Mouse (Mus musculus) v-Abl transformed pro-B cells (cell line): ENCODE data around the gene Dsn1.

ENCODE experiments used
- in situ Hi-C, 2 experiments: fragments of 400-800 bp; cut with MboI; formaldehyde crosslinking; loops; one replicate each; pipeline ENCODE4 v1.15.1; 2025; ENCODE audit not compliant: unreplicated experiment in 2 of 2

Gene Dsn1

GRCm38 (mm10) chr2:157027106-157028008 is 20.4 kb upstream of the Dsn1 start:
- in situ Hi-C loops = loop anchor here in 1 of 2 experiments (10.0 kb wide), 1 partner anchor 503 kb away; no protein-coding TSS in a partner anchor

- in situ Hi-C loops = loop anchor here in 1 of 2 experiments (10.0 kb wide), 1 partner anchor 496 kb away; no protein-coding TSS in a partner anchor
These were observed 14.2 kb upstream of the Dsn1 start for GRCm38 (mm10) chr2:157021156-157021555.

GRCm38 (mm10) chr2:157019228-157019627 is 12.3 kb upstream of the Dsn1 start:
- in situ Hi-C loops = no loop called here

- in situ Hi-C loops = no loop called here
These were observed 9.7 kb upstream of the Dsn1 start for GRCm38 (mm10) chr2:157016529-157017270.

GRCm38 (mm10) chr2:157012341-157012740 is 5.4 kb upstream of the Dsn1 start:
- in situ Hi-C loops = no loop called here

GRCm38 (mm10) chr2:157010634-157011310 is 3.8 kb upstream of the Dsn1 start:
- in situ Hi-C loops = no loop called here

- in situ Hi-C loops = no loop called here
These were observed 3.2 kb upstream of the Dsn1 start for GRCm38 (mm10) chr2:157010121-157010520.

- in situ Hi-C loops = no loop called here
These were observed 1.6 kb upstream of the Dsn1 start for GRCm38 (mm10) chr2:157008509-157008908.

- in situ Hi-C loops = no loop called here
These were observed 261 bp upstream of the Dsn1 start for GRCm38 (mm10) chr2:157007234-157007596.

- in situ Hi-C loops = no loop called here
These were observed 4.6 kb downstream of the Dsn1 start for GRCm38 (mm10) chr2:157002321-157002720.

- in situ Hi-C loops = loop anchor here (5.0 to 10.0 kb wide), 4 partner anchors 121 to 273 kb away; no protein-coding TSS in a partner anchor
These were observed 8.7 kb downstream of the Dsn1 start for GRCm38 (mm10) chr2:156998263-156998662.

- in situ Hi-C loops = loop anchor here (5.0 to 10.0 kb wide), 4 partner anchors 119 to 272 kb away; no protein-coding TSS in a partner anchor
These were observed 10.4 kb downstream of the Dsn1 start for GRCm38 (mm10) chr2:156996576-156996975.

GRCm38 (mm10) chr2:156991470-156992319 is 15.3 kb downstream of the Dsn1 start, which contains the start of gene Ndrg3:
Gene Ndrg3 (minus strand): TSS chr2:156992056.
- in situ Hi-C loops = loop anchor here in 1 of 2 experiments (10.0 kb wide), 2 partner anchors 207 to 267 kb away; no protein-coding TSS in a partner anchor

- in situ Hi-C loops = loop anchor here in 1 of 2 experiments (10.0 kb wide), 2 partner anchors 206 to 266 kb away; no protein-coding TSS in a partner anchor
These were observed 16.1 kb downstream of the Dsn1 start for GRCm38 (mm10) chr2:156990727-156991431.

- in situ Hi-C loops = loop anchor here (5.0 kb wide), 2 partner anchors 110 to 265 kb away; no protein-coding TSS in a partner anchor
These were observed 19.6 kb downstream of the Dsn1 start for GRCm38 (mm10) chr2:156987316-156987715.

GRCm38 (mm10) chr2:156982864-156983263 is 24.1 kb downstream of the Dsn1 start:
- in situ Hi-C loops = no loop called here

- in situ Hi-C loops = no loop called here
These were observed 25.7 kb downstream of the Dsn1 start for GRCm38 (mm10) chr2:156981291-156981690.

- in situ Hi-C loops = no loop called here
These were observed 26.9 kb downstream of the Dsn1 start for GRCm38 (mm10) chr2:156980059-156980458.

GRCm38 (mm10) chr2:156976711-156977110 is 30.2 kb downstream of the Dsn1 start:
- in situ Hi-C loops = no loop called here
